Mouse (Mus musculus) retina, postnatal 1 day (tissue): ENCODE measurements around the gene Eloa.

Experiments used
- DNase-seq: peaks from one replicate; pipeline ENCODE4 v3.0.0-alpha.2; 2012

The Eloa gene

GRCm38 (mm10) chr4:136030968-136031909 lies 9.7 kb upstream of the Eloa start:
- DNase-seq, result peak; percentile 79

GRCm38 (mm10) chr4:136028689-136029088 lies 7.1 kb upstream of the Eloa start:
- no peak for DNase-seq

GRCm38 (mm10) chr4:136028132-136028564 lies 6.6 kb upstream of the Eloa start:
- no peak for DNase-seq

GRCm38 (mm10) chr4:136027416-136028131 lies 6.0 kb upstream of the Eloa start:
- DNase-seq, result no peak

- no peak for DNase-seq
Observed at GRCm38 (mm10) chr4:136025350-136025749, 3.8 kb upstream of the Eloa start.

- no peak for DNase-seq
Observed at GRCm38 (mm10) chr4:136022924-136023323, 1.4 kb upstream of the Eloa start.

GRCm38 (mm10) chr4:136020743-136021548 lies 617 bp downstream of the Eloa start:
- no peak for DNase-seq

- no peak for DNase-seq
Observed at GRCm38 (mm10) chr4:136016059-136016602, 5.4 kb downstream of the Eloa start.

GRCm38 (mm10) chr4:136010586-136010985 lies 11.0 kb downstream of the Eloa start:
- no peak for DNase-seq

- no peak for DNase-seq
Observed at GRCm38 (mm10) chr4:136008782-136009447, 12.6 kb downstream of the Eloa start.

- DNase-seq, result no peak
Observed at GRCm38 (mm10) chr4:136006821-136007220, 14.7 kb downstream of the Eloa start.

GRCm38 (mm10) chr4:136004921-136005320 lies 16.6 kb downstream of the Eloa start:
- no peak for DNase-seq

GRCm38 (mm10) chr4:136004107-136004675 lies 17.4 kb downstream of the Eloa start:
- no peak for DNase-seq

- no peak for DNase-seq
Observed at GRCm38 (mm10) chr4:135995118-135995517, 26.4 kb downstream of the Eloa start.

GRCm38 (mm10) chr4:135993941-135994340 lies 27.6 kb downstream of the Eloa start:
- peak; percentile 69 for DNase-seq

GRCm38 (mm10) chr4:135987714-135988113 lies 33.8 kb downstream of the Eloa start:
- DNase-seq, result no peak

- peak; percentile 96 for DNase-seq
Observed at GRCm38 (mm10) chr4:135986943-135987710, 34.4 kb downstream of the Eloa start, which contains the start of gene Pithd1. TSS of gene Pithd1 (minus strand) at chr4:135987264.

- peak; percentile 12 for DNase-seq
Observed at GRCm38 (mm10) chr4:135986301-135986942, 35.1 kb downstream of the Eloa start.

GRCm38 (mm10) chr4:135985769-135986168 lies 35.8 kb downstream of the Eloa start:
- DNase-seq, result no peak

GRCm38 (mm10) chr4:135985193-135985592 lies 36.4 kb downstream of the Eloa start:
- no peak for DNase-seq
